Mouse (Mus musculus) heart, embryonic 10.5 days (tissue): ENCODE results near the gene Mia2. TPM values are rescaled to one million over a fixed set of nuclear protein-coding genes. Genes with fewer than 3 reads are reported as not detected.

Experiments used
- DNase-seq: peaks from one replicate; pipeline ENCODE4 v3.0.0-alpha.2; 2017; ENCODE audit warnings: low spot score
- H3K27ac ChIP-seq: fragments of 300-500 bp; sonication (generic); 2 replicates; pipeline ENCODE4 v1.5.1; 2016; ENCODE audit warnings: mild to moderate bottlenecking
- H3K27me3 ChIP-seq: fragments of 300-500 bp; sonication (generic); 2 replicates; pipeline ENCODE4 v1.6.1; 2016; ENCODE audit warnings: mild to moderate bottlenecking; ENCODE audit not compliant: poor library complexity, insufficient read depth, severe bottlenecking
- H3K36me3 ChIP-seq: fragments of 300-500 bp; sonication (generic); 2 replicates; pipeline ENCODE4 v1.6.1; 2016; ENCODE audit warnings: mild to moderate bottlenecking, moderate library complexity
- H3K4me1 ChIP-seq: fragments of 300-500 bp; sonication (generic); 2 replicates; pipeline ENCODE4 v1.6.1; 2016; ENCODE audit warnings: mild to moderate bottlenecking
- H3K4me3 ChIP-seq: fragments of 300-500 bp; sonication (generic); 2 replicates; pipeline ENCODE4 v1.5.1; 2016; ENCODE audit warnings: mild to moderate bottlenecking, moderate library complexity
- H3K9me3 ChIP-seq: fragments of 300-500 bp; sonication (generic); 2 replicates; pipeline ENCODE4 v1.6.1; 2016; ENCODE audit warnings: mild to moderate bottlenecking, moderate library complexity
- WGBS: fragments of 180-500 bp; shearing (Covaris S2); methylation state at CpG from one replicate; pipeline ENCODE4 v1.1.7; 2016; 5-methylcytosine and 5-hydroxymethylcytosine counted together
- polyA plus RNA-seq: library from polyadenylated mRNA; unstranded; fragments of >200 nt; fragmentation: Nextera tagmentation; extraction: Ambion mirVana; gene quantifications from 2 replicates; pipeline ENCODE4 v1.2.1, GENCODE M21; 2016

Mia2 gene
- polyA plus RNA-seq, 1 experiment from 2014 or later, result 50.8 TPM

GRCm38 (mm10) chr12:59117184-59117583, 21.6 kb downstream of the Mia2 start:
- H3K9me3 ChIP-seq, result no peaks in the 10 kb centered on the region
- no peak overlapping the region for H3K27ac ChIP-seq
- DNase-seq, result no peak
- no peak overlapping the region for H3K4me3 ChIP-seq
- no peaks in the 10 kb centered on the region for H3K4me1 ChIP-seq
- WGBS, result 70% methylated on average over 3 of the region's 3 CpGs
- no peaks in the 10 kb centered on the region for H3K27me3 ChIP-seq
- no peaks in the 10 kb centered on the region for H3K36me3 ChIP-seq

GRCm38 (mm10) chr12:59125426-59125825, 29.8 kb downstream of the Mia2 start:
- peaks cover 4% of the 10 kb centered on the region for H3K4me1 ChIP-seq
- H3K4me3 ChIP-seq, result no peak overlapping the region
- no peaks in the 10 kb centered on the region for H3K27me3 ChIP-seq
- peak; percentile 20 for DNase-seq
- H3K27ac ChIP-seq, result no peak overlapping the region
- H3K36me3 ChIP-seq, result no peaks in the 10 kb centered on the region
- 78% methylated on average over 2 of the region's 2 CpGs for whole genome bisulfite sequencing
- no peaks in the 10 kb centered on the region for H3K9me3 ChIP-seq

- H3K9me3 ChIP-seq, result no peaks in the 10 kb centered on the region
- no peak for DNase-seq
- H3K4me1 ChIP-seq, result peaks cover 16% of the 10 kb centered on the region
- H3K36me3 ChIP-seq, result no peaks in the 10 kb centered on the region
- no peak overlapping the region for H3K4me3 ChIP-seq
- no peak overlapping the region for H3K27ac ChIP-seq
- WGBS, result 83% methylated on average over 10 of the region's 10 CpGs
- no peaks in the 10 kb centered on the region for H3K27me3 ChIP-seq
Measured at GRCm38 (mm10) chr12:59128501-59128900, 32.9 kb downstream of the Mia2 start.

- Histone ChIP-seq H3K27ac (no peak overlapping the region), H3K27me3 (no peaks in the 10 kb centered on the region), H3K4me1 (peaks cover 21% of the 10 kb centered on the region), H3K4me3 (peak overlapping the region; percentile 85), H3K9me3 (no peaks in the 10 kb centered on the region), H3K36me3 (no peaks in the 10 kb centered on the region)
- 51% methylated on average over 7 of the region's 7 CpGs for WGBS
- no peak for DNase-seq
Measured at GRCm38 (mm10) chr12:59129038-59129437, 33.4 kb downstream of the Mia2 start.

GRCm38 (mm10) chr12:59129592-59129991, 34.0 kb downstream of the Mia2 start:
- 21% methylated on average over 6 of the region's 6 CpGs for WGBS
- no peak for DNase-seq
- Histone ChIP-seq H3K27me3 (no peaks in the 10 kb centered on the region), H3K36me3 (no peaks in the 10 kb centered on the region), H3K4me1 (peaks cover 23% of the 10 kb centered on the region), H3K9me3 (no peaks in the 10 kb centered on the region), H3K27ac (peak overlapping the region; percentile 95; the same call in 1 of the 2 replicates), H3K4me3 (peak overlapping the region; percentile 85)

GRCm38 (mm10) chr12:59130249-59130648, 34.6 kb downstream of the Mia2 start:
- no peak for DNase-seq
- Histone ChIP-seq H3K4me3 (peak overlapping the region; percentile 85), H3K9me3 (no peaks in the 10 kb centered on the region), H3K36me3 (no peaks in the 10 kb centered on the region), H3K4me1 (peaks cover 23% of the 10 kb centered on the region), H3K27ac (peak overlapping the region; percentile 95), H3K27me3 (no peaks in the 10 kb centered on the region)
- WGBS, result 17% methylated on average over 3 of the region's 3 CpGs

- DNase-seq, result peak; percentile 95
- peak overlapping the region; percentile 85 for H3K4me3 ChIP-seq
- no peaks in the 10 kb centered on the region for H3K9me3 ChIP-seq
- H3K4me1 ChIP-seq, result peaks cover 23% of the 10 kb centered on the region
- H3K36me3 ChIP-seq, result no peaks in the 10 kb centered on the region
- H3K27ac ChIP-seq, result peak overlapping the region; percentile 95
- H3K27me3 ChIP-seq, result no peaks in the 10 kb centered on the region
- under 1% methylated on average over 100 of the region's 100 CpGs for WGBS
Measured at GRCm38 (mm10) chr12:59130651-59131577, 35.3 kb downstream of the Mia2 start.

- no peak for DNase-seq
- peaks cover 3% of the 10 kb centered on the region; the same call in 1 of the 2 replicates for H3K36me3 ChIP-seq
- H3K4me1 ChIP-seq, result peaks cover 23% of the 10 kb centered on the region
- no peaks in the 10 kb centered on the region for H3K27me3 ChIP-seq
- WGBS, result under 1% methylated on average over 25 of the region's 30 CpGs
- peak overlapping the region; percentile 95 for H3K27ac ChIP-seq
- H3K4me3 ChIP-seq, result peak overlapping the region; percentile 85
- no peaks in the 10 kb centered on the region for H3K9me3 ChIP-seq
Measured at GRCm38 (mm10) chr12:59131578-59131946, 36.0 kb downstream of the Mia2 start.

- H3K4me3 ChIP-seq, result peak overlapping the region; percentile 85
- 52% methylated on average over 3 of the region's 3 CpGs for WGBS
- no peaks in the 10 kb centered on the region for H3K27me3 ChIP-seq
- no peaks in the 10 kb centered on the region for H3K9me3 ChIP-seq
- H3K4me1 ChIP-seq, result peaks cover 23% of the 10 kb centered on the region
- H3K27ac ChIP-seq, result no peak overlapping the region
- H3K36me3 ChIP-seq, result peaks cover 4% of the 10 kb centered on the region; the same call in 1 of the 2 replicates
- no peak for DNase-seq
Measured at GRCm38 (mm10) chr12:59132462-59132861, 36.9 kb downstream of the Mia2 start.

GRCm38 (mm10) chr12:59132940-59133339, 37.3 kb downstream of the Mia2 start:
- Histone ChIP-seq H3K4me3 (no peak overlapping the region), H3K27ac (no peak overlapping the region), H3K4me1 (peaks cover 23% of the 10 kb centered on the region), H3K36me3 (peaks cover 9% of the 10 kb centered on the region), H3K9me3 (no peaks in the 10 kb centered on the region), H3K27me3 (no peaks in the 10 kb centered on the region)
- DNase-seq, result no peak
- 72% methylated on average over 7 of the region's 7 CpGs for WGBS

- no peak overlapping the region for H3K4me3 ChIP-seq
Measured at GRCm38 (mm10) chr12:59133437-59133999, 37.9 kb downstream of the Mia2 start.

GRCm38 (mm10) chr12:59135096-59135495, 39.5 kb downstream of the Mia2 start:
- no peaks in the 10 kb centered on the region for H3K9me3 ChIP-seq
- no peak overlapping the region for H3K4me3 ChIP-seq
- no peak for DNase-seq
- 90% methylated on average over 4 of the region's 4 CpGs for WGBS
- peaks cover 29% of the 10 kb centered on the region for H3K36me3 ChIP-seq
- H3K4me1 ChIP-seq, result peaks cover 20% of the 10 kb centered on the region
- H3K27me3 ChIP-seq, result no peaks in the 10 kb centered on the region
- no peak overlapping the region for H3K27ac ChIP-seq

More at GRCm38 (mm10) chr12:59133437-59133999, 37.9 kb downstream of the Mia2 start:
- WGBS, result 83% methylated on average over 10 of the region's 10 CpGs
- Histone ChIP-seq H3K9me3 (no peaks in the 10 kb centered on the region), H3K36me3 (peaks cover 13% of the 10 kb centered on the region), H3K4me1 (peaks cover 23% of the 10 kb centered on the region), H3K27me3 (no peaks in the 10 kb centered on the region), H3K27ac (no peak overlapping the region)
- no peak for DNase-seq
